Mouse (Mus musculus): ENCODE data around the gene Vps13d. TPM values are rescaled to one million over a fixed set of nuclear protein-coding genes. Genes with fewer than 3 reads are reported as not detected.

Gene Vps13d
- polyA plus RNA-seq, 1 experiment = 7.3 TPM

- Histone ChIP-seq H3K4me3 (ENCODE audit: control insufficient read depth, low read depth, low read length) (no peak overlapping the region), H3K36me3 (ENCODE audit: control insufficient read depth, insufficient read depth, low read length) (no peaks in the 10 kb centered on the region), H3K27ac (ENCODE audit: control insufficient read depth, insufficient read depth, low read depth, low read length) (no peak overlapping the region), H3K27me3 (ENCODE audit: control insufficient read depth, insufficient read depth, low read length) (no peaks in the 10 kb centered on the region), H3K4me1 (ENCODE audit: control insufficient read depth, insufficient read depth, low read length) (no peaks in the 10 kb centered on the region)
- no peak for TF ChIP-seq POLR2A (IDR thresholded peaks at IDR 0.05; ENCODE audit: control insufficient read depth, low read depth, low read length)
- no peak for TF ChIP-seq CTCF (IDR thresholded peaks at IDR 0.05; ENCODE audit: control insufficient read depth, insufficient read depth, insufficient replicate concordance, low read depth, low read length)
These were observed 36.9 kb upstream of the Vps13d start for GRCm38 (mm10) chr4:145231732-145232131.

DNA sequence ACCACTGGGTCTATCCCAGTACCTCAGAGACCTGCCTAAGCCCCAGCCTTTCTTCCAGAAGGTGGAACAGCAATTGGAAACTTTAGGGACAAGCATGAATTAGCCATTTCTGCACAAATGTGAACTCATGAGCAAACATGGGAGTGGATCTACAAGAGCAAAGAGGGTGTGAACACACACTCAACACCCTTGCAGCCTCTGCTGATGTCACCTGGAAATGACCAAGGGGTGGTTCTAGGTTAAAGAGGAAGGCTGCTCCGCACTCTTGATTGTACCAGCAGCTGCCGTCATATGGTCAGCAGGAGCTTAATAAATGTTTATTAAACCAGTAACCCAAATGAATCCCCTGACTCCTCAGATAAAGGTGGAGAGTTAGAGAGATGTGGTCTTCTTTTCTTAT is 35.8 kb upstream of the Vps13d start:
- Histone ChIP-seq H3K4me1 (ENCODE audit: control insufficient read depth, insufficient read depth, low read length) (no peaks in the 10 kb centered on the region), H3K4me3 (ENCODE audit: control insufficient read depth, low read depth, low read length) (no peak overlapping the region), H3K27ac (ENCODE audit: control insufficient read depth, insufficient read depth, low read depth, low read length) (no peak overlapping the region), H3K36me3 (ENCODE audit: control insufficient read depth, insufficient read depth, low read length) (no peaks in the 10 kb centered on the region), H3K27me3 (ENCODE audit: control insufficient read depth, insufficient read depth, low read length) (no peaks in the 10 kb centered on the region)
- TF ChIP-seq POLR2A (IDR thresholded peaks at IDR 0.05; ENCODE audit: control insufficient read depth, low read depth, low read length) (no peak), CTCF (IDR thresholded peaks at IDR 0.05; ENCODE audit: control insufficient read depth, insufficient read depth, insufficient replicate concordance, low read depth, low read length) (no peak)

DNA sequence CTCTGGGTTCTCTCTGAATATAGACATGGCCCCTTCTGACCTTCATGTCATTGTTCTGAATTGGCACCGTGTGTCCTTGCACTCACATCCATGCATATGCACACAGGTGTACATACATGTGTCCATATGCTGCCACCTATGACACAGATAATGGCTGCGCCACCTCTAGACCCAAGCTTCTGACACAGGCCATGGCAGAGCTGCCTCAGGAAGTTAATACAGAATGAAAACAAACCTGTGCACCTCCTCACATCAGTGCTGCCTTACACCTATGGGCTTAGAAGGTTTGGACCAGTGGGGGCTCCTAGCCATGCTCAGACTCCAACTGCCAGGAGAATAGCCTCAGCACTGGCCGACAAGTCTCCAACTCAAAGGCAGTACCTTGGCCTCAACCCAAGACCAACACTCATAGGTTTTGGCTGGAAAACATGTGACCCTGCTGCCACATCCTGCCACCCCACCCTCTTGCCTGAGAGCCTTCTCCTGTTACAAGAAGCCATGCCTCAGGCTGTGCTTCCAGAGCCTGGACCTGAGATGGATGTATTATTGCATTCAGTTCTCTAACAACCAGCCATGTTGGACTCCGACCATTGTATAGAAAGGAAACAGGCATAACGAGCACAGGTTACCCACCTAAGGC is 34.8 kb upstream of the Vps13d start:
- Histone ChIP-seq H3K27me3 (ENCODE audit: control insufficient read depth, insufficient read depth, low read length) (no peaks in the 10 kb centered on the region), H3K4me3 (ENCODE audit: control insufficient read depth, low read depth, low read length) (no peak overlapping the region), H3K27ac (ENCODE audit: control insufficient read depth, insufficient read depth, low read depth, low read length) (no peak overlapping the region), H3K36me3 (ENCODE audit: control insufficient read depth, insufficient read depth, low read length) (no peaks in the 10 kb centered on the region), H3K4me1 (ENCODE audit: control insufficient read depth, insufficient read depth, low read length) (no peaks in the 10 kb centered on the region)
- TF ChIP-seq POLR2A (IDR thresholded peaks at IDR 0.05; ENCODE audit: control insufficient read depth, low read depth, low read length) (no peak), CTCF (IDR thresholded peaks at IDR 0.05; ENCODE audit: control insufficient read depth, insufficient read depth, insufficient replicate concordance, low read depth, low read length) (no peak)

DNA sequence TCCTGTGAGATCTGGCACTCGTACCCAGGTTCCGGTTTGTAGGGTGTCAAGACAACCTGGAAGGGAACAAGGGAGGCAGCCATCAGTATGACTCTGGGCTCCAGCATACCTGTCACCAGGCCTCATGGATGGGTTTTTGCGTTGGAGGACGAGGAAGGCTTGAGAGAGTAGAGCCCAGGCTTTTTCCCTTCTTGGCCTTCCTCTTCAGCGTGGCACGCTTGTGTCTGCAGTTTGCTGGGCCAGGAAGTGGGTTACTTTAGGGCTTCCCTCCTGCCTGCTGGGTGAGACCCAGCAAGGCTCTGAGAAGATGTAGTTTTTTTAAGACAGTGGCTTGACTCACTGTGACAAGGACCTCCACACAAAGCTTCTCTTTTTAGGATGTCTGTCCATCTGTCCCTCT is 34.2 kb upstream of the Vps13d start:
- Histone ChIP-seq H3K27me3 (ENCODE audit: control insufficient read depth, insufficient read depth, low read length) (no peaks in the 10 kb centered on the region), H3K27ac (ENCODE audit: control insufficient read depth, insufficient read depth, low read depth, low read length) (no peak overlapping the region), H3K4me1 (ENCODE audit: control insufficient read depth, insufficient read depth, low read length) (no peaks in the 10 kb centered on the region), H3K36me3 (ENCODE audit: control insufficient read depth, insufficient read depth, low read length) (no peaks in the 10 kb centered on the region), H3K4me3 (ENCODE audit: control insufficient read depth, low read depth, low read length) (no peak overlapping the region)
- TF ChIP-seq CTCF (IDR thresholded peaks at IDR 0.05; ENCODE audit: control insufficient read depth, insufficient read depth, insufficient replicate concordance, low read depth, low read length) = no peak
- TF ChIP-seq POLR2A (IDR thresholded peaks at IDR 0.05; ENCODE audit: control insufficient read depth, low read depth, low read length) = no peak

GRCm38 (mm10) chr4:145224613-145225012 is 29.8 kb upstream of the Vps13d start:
- H3K36me3 ChIP-seq (ENCODE audit: control insufficient read depth, insufficient read depth, low read length) = no peaks in the 10 kb centered on the region
- H3K27me3 ChIP-seq (ENCODE audit: control insufficient read depth, insufficient read depth, low read length) = no peaks in the 10 kb centered on the region
- H3K27ac ChIP-seq (ENCODE audit: control insufficient read depth, insufficient read depth, low read depth, low read length) = no peak overlapping the region
- H3K4me3 ChIP-seq (ENCODE audit: control insufficient read depth, low read depth, low read length) = no peak overlapping the region
- H3K4me1 ChIP-seq (ENCODE audit: control insufficient read depth, insufficient read depth, low read length) = no peaks in the 10 kb centered on the region
- no peak for TF ChIP-seq CTCF (IDR thresholded peaks at IDR 0.05; ENCODE audit: control insufficient read depth, insufficient read depth, insufficient replicate concordance, low read depth, low read length)
- no peak for TF ChIP-seq POLR2A (IDR thresholded peaks at IDR 0.05; ENCODE audit: control insufficient read depth, low read depth, low read length)

DNA sequence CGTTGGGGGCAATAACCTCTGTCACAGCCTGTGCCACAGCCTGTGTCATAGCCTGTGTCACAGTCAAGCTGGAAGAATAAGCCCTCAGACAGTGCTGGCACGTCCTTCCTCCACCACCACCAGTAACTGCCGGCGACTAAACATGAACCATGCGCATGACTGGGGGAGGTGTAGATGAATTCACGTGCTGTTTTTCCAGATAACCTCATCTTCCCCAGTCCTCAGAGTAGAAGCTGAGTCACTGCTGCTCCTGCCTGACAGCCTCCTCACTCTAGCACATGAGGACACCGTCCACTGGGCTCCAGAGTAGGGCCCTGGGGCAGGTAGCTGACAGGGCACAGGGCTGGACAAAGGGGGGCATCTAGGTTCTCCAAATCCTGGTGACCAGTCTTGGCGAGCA is 27.3 kb upstream of the Vps13d start:
- H3K27me3 ChIP-seq (ENCODE audit: control insufficient read depth, insufficient read depth, low read length) = no peaks in the 10 kb centered on the region
- H3K4me3 ChIP-seq (ENCODE audit: control insufficient read depth, low read depth, low read length) = no peak overlapping the region
- H3K4me1 ChIP-seq (ENCODE audit: control insufficient read depth, insufficient read depth, low read length) = no peaks in the 10 kb centered on the region
- no peak overlapping the region for H3K27ac ChIP-seq (ENCODE audit: control insufficient read depth, insufficient read depth, low read depth, low read length)
- TF ChIP-seq CTCF (IDR thresholded peaks at IDR 0.05; ENCODE audit: control insufficient read depth, insufficient read depth, insufficient replicate concordance, low read depth, low read length) (no peak), POLR2A (IDR thresholded peaks at IDR 0.05; ENCODE audit: control insufficient read depth, low read depth, low read length) (no peak)
- H3K36me3 ChIP-seq (ENCODE audit: control insufficient read depth, insufficient read depth, low read length) = no peaks in the 10 kb centered on the region

DNA sequence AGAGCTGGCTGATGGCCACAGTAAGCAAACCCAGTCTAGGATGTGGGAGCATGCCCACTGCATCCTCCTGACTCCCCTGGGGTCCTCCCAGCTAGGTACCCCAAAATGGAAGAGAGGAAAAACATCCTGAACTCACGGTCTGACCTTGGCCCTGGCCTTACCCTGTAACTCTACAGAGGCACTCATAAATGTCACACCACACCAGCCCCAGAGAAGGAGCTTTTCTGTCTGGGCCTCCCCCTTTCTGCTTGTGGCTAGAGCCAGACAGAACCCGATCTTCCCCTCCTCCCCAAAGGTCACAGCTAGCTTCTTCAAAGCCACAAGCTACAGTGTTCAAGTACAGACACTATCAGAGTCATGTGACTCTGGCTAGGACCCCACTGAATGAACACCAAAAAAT is 26.6 kb upstream of the Vps13d start:
- Histone ChIP-seq H3K27ac (ENCODE audit: control insufficient read depth, insufficient read depth, low read depth, low read length) (no peak overlapping the region), H3K36me3 (ENCODE audit: control insufficient read depth, insufficient read depth, low read length) (no peaks in the 10 kb centered on the region), H3K4me3 (ENCODE audit: control insufficient read depth, low read depth, low read length) (no peak overlapping the region), H3K27me3 (ENCODE audit: control insufficient read depth, insufficient read depth, low read length) (no peaks in the 10 kb centered on the region), H3K4me1 (ENCODE audit: control insufficient read depth, insufficient read depth, low read length) (no peaks in the 10 kb centered on the region)
- TF ChIP-seq CTCF (IDR thresholded peaks at IDR 0.05; ENCODE audit: control insufficient read depth, insufficient read depth, insufficient replicate concordance, low read depth, low read length) = no peak
- TF ChIP-seq POLR2A (IDR thresholded peaks at IDR 0.05; ENCODE audit: control insufficient read depth, low read depth, low read length) = no peak

Measured in testis, adult 2 months (tissue).